ENCODE assay signal across 16 mouse cellular contexts in the genomic region with DNA sequence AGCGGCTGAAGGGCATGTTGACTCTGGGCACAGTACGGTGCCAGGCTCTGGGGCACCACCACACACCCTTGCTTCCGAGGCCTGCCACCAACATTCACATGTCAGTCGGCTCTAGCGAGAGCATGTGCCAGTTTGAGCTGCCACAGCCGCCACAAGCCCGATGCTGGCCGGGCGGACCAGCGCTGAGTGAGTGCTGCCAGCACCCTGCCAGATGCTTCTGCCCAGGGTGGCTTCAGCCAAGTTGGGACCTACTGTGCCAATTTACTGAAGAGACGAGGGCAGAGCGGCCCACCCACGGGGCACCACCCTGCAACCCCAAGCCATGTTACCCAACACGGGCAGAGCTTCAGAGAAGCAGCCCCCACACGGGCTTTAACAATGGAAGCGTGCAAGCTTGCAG. TPM values are rescaled to one million over a fixed set of nuclear protein-coding genes. Genes with fewer than 3 reads are reported as not detected.
A peak's percentile ranks its signal among the peaks of the same experiment; 100 is the strongest.
DNase-seq lines count a peak whose midpoint lies in the region; ATAC-seq lines count a peak whose summit lies in the region.
"Had no signal": no experiment of that assay in that cellular context is flagged by ENCODE, and none has a peak within 500 bp of the region (broad histone marks: within the 10 kb centered on the region; RNA-seq: fewer than 3 reads in every experiment).

No protein-coding gene starts in this region.

- H3K27ac ChIP-seq in forebrain, embryonic 13.5 days = no peak overlapping the region
- no peak overlapping the region for H3K27ac ChIP-seq in forebrain, embryonic 10.5 days
- H3K27ac ChIP-seq in forebrain, embryonic 16.5 days (ENCODE audit: low read length) = no peak overlapping the region
- H3K27ac ChIP-seq: embryonic facial prominence, embryonic 13.5 days; intestine, embryonic 15.5 days; limb, embryonic 15.5 days; midbrain, embryonic 15.5 days; neural tube, embryonic 15.5 days had no signal

- peak; percentile 36; the same call in 1 of the 2 replicates for ATAC-seq in forebrain, embryonic 13.5 days
- ATAC-seq in forebrain, embryonic 16.5 days = peak; percentile 45
- ATAC-seq: intestine, embryonic 15.5 days; midbrain, embryonic 15.5 days had no signal

- H3K9ac ChIP-seq in forebrain, embryonic 13.5 days = no peak overlapping the region
- no peak overlapping the region for H3K9ac ChIP-seq in forebrain, embryonic 16.5 days (replicated peaks; ENCODE audit: low read depth, low read length)
- H3K9ac ChIP-seq: embryonic facial prominence, embryonic 13.5 days; intestine, embryonic 15.5 days; limb, embryonic 15.5 days; midbrain, embryonic 15.5 days; neural tube, embryonic 15.5 days had no signal

- intact Hi-C loops in heart, postnatal 36 days (cut with DNase I) = no loop called here

- H3K4me3 ChIP-seq in forebrain, embryonic 13.5 days = no peak overlapping the region
- H3K4me3 ChIP-seq in forebrain, embryonic 10.5 days = no peak overlapping the region
- H3K4me3 ChIP-seq in forebrain, embryonic 16.5 days (replicated peaks; ENCODE audit: low read length) = no peak overlapping the region
- H3K4me3 ChIP-seq: embryonic facial prominence, embryonic 13.5 days; intestine, embryonic 15.5 days; limb, embryonic 15.5 days; midbrain, embryonic 15.5 days; neural tube, embryonic 15.5 days had no signal

- no peaks in the 10 kb centered on the region for H3K36me3 ChIP-seq in forebrain, embryonic 13.5 days (ENCODE audit: poor library complexity, severe bottlenecking)
- H3K36me3 ChIP-seq in forebrain, embryonic 10.5 days (replicated peaks) = peaks cover under 1% of the 10 kb centered on the region; the same call in 1 of the 2 replicates
- H3K36me3 ChIP-seq in forebrain, embryonic 16.5 days (ENCODE audit: control insufficient read depth, insufficient read depth) = no peaks in the 10 kb centered on the region
- H3K36me3 ChIP-seq: embryonic facial prominence, embryonic 13.5 days; G1E; intestine, embryonic 15.5 days; limb, embryonic 15.5 days; midbrain, embryonic 15.5 days; neural tube, embryonic 15.5 days had no signal

- DNase-seq in forebrain, embryonic 10.5 days (ENCODE audit: extremely low spot score, low spot score) = no peak
- peak; percentile 37 to 39 for DNase-seq in layer of hippocampus, postnatal 14 days (ENCODE audit: low spot score in 2 of 2)
- no peak for DNase-seq in layer of hippocampus, adult 11-12 months (ENCODE audit: low spot score)
- DNase-seq in heart, postnatal 36 days = peak; percentile 42 to 59
- no peak for DNase-seq in liver
- no peak for DNase-seq in thymus, adult 18-20 months
- DNase-seq: kidney, postnatal 4 days; right cerebral cortex, postnatal 4 days had no signal

- no peaks in the 10 kb centered on the region for H3K9me3 ChIP-seq in forebrain, embryonic 13.5 days (replicated peaks)
- no peaks in the 10 kb centered on the region for H3K9me3 ChIP-seq in forebrain, embryonic 10.5 days
- no peaks in the 10 kb centered on the region for H3K9me3 ChIP-seq in forebrain, embryonic 16.5 days (ENCODE audit: control insufficient read depth, low read length)
- H3K9me3 ChIP-seq: embryonic facial prominence, embryonic 13.5 days; G1E; intestine, embryonic 15.5 days; limb, embryonic 15.5 days; midbrain, embryonic 15.5 days; neural tube, embryonic 15.5 days had no signal

- H3K4me2 ChIP-seq in forebrain, embryonic 13.5 days = no peak overlapping the region
- H3K4me2 ChIP-seq in forebrain, embryonic 16.5 days (ENCODE audit: low read length) = no peak overlapping the region
- H3K4me2 ChIP-seq: embryonic facial prominence, embryonic 13.5 days; intestine, embryonic 15.5 days; limb, embryonic 15.5 days; midbrain, embryonic 15.5 days; neural tube, embryonic 15.5 days had no signal

- no peaks in the 10 kb centered on the region for H3K27me3 ChIP-seq in forebrain, embryonic 13.5 days
- H3K27me3 ChIP-seq in forebrain, embryonic 10.5 days (ENCODE audit: poor library complexity, severe bottlenecking) = no peaks in the 10 kb centered on the region
- no peaks in the 10 kb centered on the region for H3K27me3 ChIP-seq in forebrain, embryonic 16.5 days (replicated peaks; ENCODE audit: control insufficient read depth, insufficient read depth, low read length)
- H3K27me3 ChIP-seq: embryonic facial prominence, embryonic 13.5 days; intestine, embryonic 15.5 days; limb, embryonic 15.5 days; midbrain, embryonic 15.5 days; neural tube, embryonic 15.5 days had no signal

- peaks cover 10% of the 10 kb centered on the region; the same call in 1 of the 2 replicates for H3K4me1 ChIP-seq in forebrain, embryonic 13.5 days
- peaks cover 22% of the 10 kb centered on the region for H3K4me1 ChIP-seq in forebrain, embryonic 10.5 days
- peaks cover 22% of the 10 kb centered on the region for H3K4me1 ChIP-seq in forebrain, embryonic 16.5 days (replicated peaks; ENCODE audit: control insufficient read depth, insufficient read depth, low read length)
- H3K4me1 ChIP-seq: limb, embryonic 15.5 days had no signal

- 89% methylated on average over 16 of the region's 16 CpGs for WGBS in forebrain, embryonic 13.5 days
- WGBS in forebrain, embryonic 10.5 days = 92% methylated on average over 16 of the region's 16 CpGs
- 61% methylated on average over 16 of the region's 16 CpGs for WGBS in forebrain, embryonic 16.5 days

RNA-seq across cellular contexts. Expression of a gene that starts 49.5 kb away (rescaled TPM):
- polyA plus RNA-seq in forebrain, embryonic 13.5 days (2015; fragmentation: Nextera tagmentation; extraction: Ambion mirVana) = 16.9 and 17.9 TPM in 2 replicates
- 5.0 and 6.5 TPM in 2 replicates for polyA plus RNA-seq in forebrain, embryonic 10.5 days (2016; fragmentation: Nextera tagmentation; extraction: Ambion mirVana)
- 10 to 100 TPM; 36.4 to 39.4 TPM for total RNA-seq in layer of hippocampus, postnatal 14 days (2021)
- polyA plus RNA-seq in forebrain, embryonic 16.5 days (2015; fragmentation: Nextera tagmentation; extraction: Ambion mirVana) = 32.0 and 36.2 TPM in 2 replicates
- 10 to 100 TPM; 21.6 to 26.8 TPM for total RNA-seq in heart, postnatal 36 days (2021)
- polyA plus RNA-seq: G1E had no signal

Comparison
In these comparisons a context has a peak if more than half of its experiments do, and no peak if none do; other contexts are left out.
1. DNase-seq: peak in layer of hippocampus, postnatal 14 days (2 of 2) and heart, postnatal 36 days (2 of 2); none in forebrain, embryonic 10.5 days (single experiment), layer of hippocampus, adult 11-12 months (single experiment), liver (single experiment) and thymus, adult 18-20 months (0 of 2).